Mouse (Mus musculus): ENCODE measurements around the gene Cdc25a. TPM values are rescaled to one million over a fixed set of nuclear protein-coding genes. Genes with fewer than 3 reads are reported as not detected.

The Cdc25a gene
- total RNA-seq (2014; rRNA removed), result 7.5 and 11.8 TPM in 2 replicates
- polyA plus RNA-seq (2015; fragmentation: Nextera tagmentation; extraction: Ambion mirVana), result 6.7 and 6.8 TPM in 2 replicates

GRCm38 (mm10) chr9:109874797-109875691 lies at the start of gene Cdc25a:
Gene Cdc25a, plus strand, starts transcription at chr9:109875579.
- H3K27ac ChIP-seq (ENCODE audit: low read depth, low read length), result peak within 1 kb of the TSS; percentile 55; the same call in 1 of the 2 replicates
- DNase-seq (ENCODE audit: low spot score) (peak; percentile 99), ATAC-seq (ENCODE audit: low FRiP score) (peak; percentile 94)
- H3K9ac ChIP-seq (replicated peaks; ENCODE audit: low read length, poor library complexity, severe bottlenecking), result peak within 1 kb of the TSS; percentile 67
- peak within 1 kb of the TSS; percentile 98 for H3K4me2 ChIP-seq (ENCODE audit: low read depth, low read length, poor library complexity, severe bottlenecking)
- WGBS, result 7% methylated on average over 33 of the region's 33 CpGs
- no peaks in the 10 kb centered on the region for H3K9me3 ChIP-seq (ENCODE audit: low read length)
- H3K4me3 ChIP-seq (ENCODE audit: low read depth, low read length), result peak within 1 kb of the TSS; percentile 91
- H3K36me3 ChIP-seq (ENCODE audit: insufficient read depth, low read length), result peaks cover 9% of the 10 kb centered on the region; the same call in 1 of the 2 replicates
- H3K27me3 ChIP-seq (ENCODE audit: insufficient read depth, low read length), result no peaks in the 10 kb centered on the region
- H3K4me1 ChIP-seq (ENCODE audit: insufficient read depth, low read length), result no peaks in the 10 kb centered on the region
- TF ChIP-seq CTCF (IDR thresholded peaks at IDR 0.05), result peak; percentile 79

- H3K27ac ChIP-seq (ENCODE audit: low read depth, low read length), result no peak overlapping the region
- H3K4me1 ChIP-seq (ENCODE audit: insufficient read depth, low read length), result no peaks in the 10 kb centered on the region
- DNase-seq (ENCODE audit: low spot score), result no peak
- no peak overlapping the region for H3K9ac ChIP-seq (replicated peaks; ENCODE audit: low read length, poor library complexity, severe bottlenecking)
- no peak for TF ChIP-seq CTCF (IDR thresholded peaks at IDR 0.05)
- H3K27me3 ChIP-seq (ENCODE audit: insufficient read depth, low read length), result no peaks in the 10 kb centered on the region
- H3K9me3 ChIP-seq (ENCODE audit: low read length), result no peaks in the 10 kb centered on the region
- 75% methylated on average over 4 of the region's 4 CpGs for WGBS
- H3K4me2 ChIP-seq (ENCODE audit: low read depth, low read length, poor library complexity, severe bottlenecking), result no peak overlapping the region
- H3K4me3 ChIP-seq (ENCODE audit: low read depth, low read length), result no peak overlapping the region
- ATAC-seq (ENCODE audit: low FRiP score), result no peak
- H3K36me3 ChIP-seq (ENCODE audit: insufficient read depth, low read length), result no peaks in the 10 kb centered on the region
Observed at GRCm38 (mm10) chr9:109825739-109826138, 49.6 kb upstream of the Cdc25a start.

GRCm38 (mm10) chr9:109826181-109826580 lies 49.2 kb upstream of the Cdc25a start:
- no peaks in the 10 kb centered on the region for H3K4me1 ChIP-seq (ENCODE audit: insufficient read depth, low read length)
- TF ChIP-seq CTCF (IDR thresholded peaks at IDR 0.05), result no peak
- ATAC-seq (ENCODE audit: low FRiP score) (no peak), DNase-seq (ENCODE audit: low spot score) (no peak)
- H3K4me2 ChIP-seq (ENCODE audit: low read depth, low read length, poor library complexity, severe bottlenecking), result no peak overlapping the region
- 79% methylated on average over 5 of the region's 5 CpGs for WGBS
- H3K9me3 ChIP-seq (ENCODE audit: low read length), result no peaks in the 10 kb centered on the region
- H3K27ac ChIP-seq (ENCODE audit: low read depth, low read length), result no peak overlapping the region
- H3K27me3 ChIP-seq (ENCODE audit: insufficient read depth, low read length), result no peaks in the 10 kb centered on the region
- no peaks in the 10 kb centered on the region for H3K36me3 ChIP-seq (ENCODE audit: insufficient read depth, low read length)
- no peak overlapping the region for H3K9ac ChIP-seq (replicated peaks; ENCODE audit: low read length, poor library complexity, severe bottlenecking)
- no peak overlapping the region for H3K4me3 ChIP-seq (ENCODE audit: low read depth, low read length)

GRCm38 (mm10) chr9:109832391-109833087 lies 42.8 kb upstream of the Cdc25a start, which contains the start of gene Nme6:
Gene Nme6, plus strand, starts transcription at chr9:109832749.
- H3K9ac ChIP-seq (replicated peaks; ENCODE audit: low read length, poor library complexity, severe bottlenecking), result peak within 1 kb of the TSS; percentile 74
- peak within 1 kb of the TSS; percentile 87 for H3K27ac ChIP-seq (ENCODE audit: low read depth, low read length)
- DNase-seq (ENCODE audit: low spot score) (peak; percentile 90), ATAC-seq (ENCODE audit: low FRiP score) (peak; percentile 96)
- H3K4me3 ChIP-seq (ENCODE audit: low read depth, low read length), result peak within 1 kb of the TSS; percentile 61
- H3K4me1 ChIP-seq (ENCODE audit: insufficient read depth, low read length), result no peaks in the 10 kb centered on the region
- H3K4me2 ChIP-seq (ENCODE audit: low read depth, low read length, poor library complexity, severe bottlenecking), result peak within 1 kb of the TSS; percentile 85
- no peaks in the 10 kb centered on the region for H3K27me3 ChIP-seq (ENCODE audit: insufficient read depth, low read length)
- H3K36me3 ChIP-seq (ENCODE audit: insufficient read depth, low read length), result 0 out of 2 replicates have a peak, but pooled peaks cover 7% of the 10 kb centered on the region
- no peaks in the 10 kb centered on the region for H3K9me3 ChIP-seq (ENCODE audit: low read length)
- TF ChIP-seq CTCF (IDR thresholded peaks at IDR 0.05), result peak; percentile 90
- under 1% methylated on average over 32 of the region's 32 CpGs for WGBS

GRCm38 (mm10) chr9:109833088-109833412 lies 42.3 kb upstream of the Cdc25a start:
- Histone ChIP-seq H3K4me1 (ENCODE audit: insufficient read depth, low read length) (no peaks in the 10 kb centered on the region), H3K4me3 (ENCODE audit: low read depth, low read length) (peak overlapping the region; percentile 61), H3K27me3 (ENCODE audit: insufficient read depth, low read length) (no peaks in the 10 kb centered on the region), H3K36me3 (ENCODE audit: insufficient read depth, low read length) (0 out of 2 replicates have a peak, but pooled peaks cover 7% of the 10 kb centered on the region), H3K9ac (replicated peaks; ENCODE audit: low read length, poor library complexity, severe bottlenecking) (peak overlapping the region; percentile 74), H3K27ac (ENCODE audit: low read depth, low read length) (peak overlapping the region; percentile 87), H3K9me3 (ENCODE audit: low read length) (no peaks in the 10 kb centered on the region), H3K4me2 (ENCODE audit: low read depth, low read length, poor library complexity, severe bottlenecking) (peak overlapping the region; percentile 85)
- no peak for TF ChIP-seq CTCF (IDR thresholded peaks at IDR 0.05)
- 4% methylated on average over 6 of the region's 6 CpGs for WGBS
- no peak for DNase-seq (ENCODE audit: low spot score)
- peak; percentile 47 for ATAC-seq (ENCODE audit: low FRiP score)
